Mouse (Mus musculus) MEL (cell line): ENCODE results near the gene Mxra7. TPM values are rescaled to one million over a fixed set of nuclear protein-coding genes. Genes with fewer than 3 reads are reported as not detected.

Experiments
- DNase-seq: peaks from one replicate; pipeline ENCODE4 v3.0.0; 2011; ENCODE audit warnings: low read depth, low spot score
- H3K27ac ChIP-seq: 2 replicates; pipeline ENCODE4 v1.5.1; 2012; ENCODE audit warnings: low read depth, mild to moderate bottlenecking, control low read depth, low read length, moderate library complexity; ENCODE audit not compliant: control insufficient read depth
- H3K27me3 ChIP-seq, 2 experiments: fragments of 150-350 bp in 1 of 2; sonication (generic) in 1 of 2; 2 replicates each; pipeline ENCODE4 v1.6.1; 2012; ENCODE audit warnings: low read length in 2 of 2, mild to moderate bottlenecking in 2 of 2, improper control_type of control experiment in 1 of 2, moderate library complexity in 1 of 2; ENCODE audit not compliant: insufficient read depth in 2 of 2, control insufficient read depth in 1 of 2
- H3K36me3 ChIP-seq, 2 experiments: 2 replicates each; pipeline ENCODE4 v1.6.1; 2012 to 2014; ENCODE audit warnings: low read length in 2 of 2, improper control_type of control experiment in 1 of 2, inconsistent platforms in 1 of 2, mild to moderate bottlenecking in 1 of 2; ENCODE audit not compliant: insufficient read depth in 2 of 2, control insufficient read depth in 1 of 2
- H3K4me1 ChIP-seq, 2 experiments: fragments of 150-350 bp in 1 of 2; sonication (generic) in 1 of 2; 2 replicates each; pipeline ENCODE4 v1.6.1; 2012; ENCODE audit warnings: low read length in 2 of 2, improper control_type of control experiment in 1 of 2, mild to moderate bottlenecking in 1 of 2; ENCODE audit not compliant: insufficient read depth in 2 of 2, control insufficient read depth in 1 of 2
- H3K4me3 ChIP-seq, 2 experiments: fragments of 150-350 bp in 1 of 2; sonication (generic) in 1 of 2; 2 replicates each; pipeline ENCODE4 v1.5.1; 2012; ENCODE audit warnings: low read depth in 2 of 2, low read length in 2 of 2, mild to moderate bottlenecking in 2 of 2, moderate library complexity in 2 of 2, control low read depth in 1 of 2, improper control_type of control experiment in 1 of 2; ENCODE audit not compliant: control insufficient read depth in 1 of 2, insufficient read depth in 1 of 2
- H3K79me2 ChIP-seq: 2 replicates; pipeline ENCODE4 v1.6.1; 2012; ENCODE audit warnings: mild to moderate bottlenecking, low read length, moderate library complexity; ENCODE audit not compliant: control insufficient read depth, poor library complexity, insufficient read depth
- H3K9ac ChIP-seq: 2 replicates; pipeline ENCODE4 v1.6.1; 2012; ENCODE audit warnings: low read depth, mild to moderate bottlenecking, control low read depth, low read length, moderate library complexity; ENCODE audit not compliant: control insufficient read depth, poor library complexity, severe bottlenecking
- H3K9me3 ChIP-seq: fragments of 150-350 bp; sonication (generic); replicated peaks from 2 replicates; pipeline ENCODE4 v1.6.1; 2012; ENCODE audit warnings: mild to moderate bottlenecking, low read length, improper control_type of control experiment, moderate library complexity; ENCODE audit not compliant: insufficient read depth
- CHD1 ChIP-seq: IDR thresholded peaks from 2 replicates; pipeline ENCODE4 v1.6.1; 2012; ENCODE audit warnings: low read depth, mild to moderate bottlenecking, inconsistent platforms, low read length, improper control_type of control experiment
- CHD2 ChIP-seq: IDR thresholded peaks from 2 replicates; pipeline ENCODE4 v1.6.1; 2011; ENCODE audit warnings: low read length, improper control_type of control experiment
- CTCF ChIP-seq, 3 experiments: IDR thresholded peaks in 2 of 3; conservative IDR thresholded peaks in 1 of 3; 2 replicates each; pipeline ENCODE4 v1.5.1; 2011 to 2012; ENCODE audit warnings: low read length in 3 of 3, low read depth in 2 of 3, mild to moderate bottlenecking in 2 of 3, improper control_type of control experiment in 1 of 3, inconsistent platforms in 1 of 3, mixed read lengths in 1 of 3, moderate library complexity in 1 of 3; ENCODE audit not compliant: control insufficient read depth in 1 of 3, insufficient read depth in 1 of 3, poor library complexity in 1 of 3, severe bottlenecking in 1 of 3
- E2F4 ChIP-seq: IDR thresholded peaks from 2 replicates; pipeline ENCODE4 v1.6.1; 2011; ENCODE audit warnings: low read depth, low read length, improper control_type of control experiment, borderline replicate concordance
- ETS1 ChIP-seq: IDR thresholded peaks from 2 replicates; pipeline ENCODE4 v1.6.1; 2012; ENCODE audit warnings: low read depth, mild to moderate bottlenecking, inconsistent platforms, low read length, improper control_type of control experiment, moderate library complexity
- GABPA ChIP-seq: IDR thresholded peaks from 2 replicates; pipeline ENCODE4 v1.6.1; 2012; ENCODE audit warnings: low read depth, mild to moderate bottlenecking, inconsistent platforms, low read length, improper control_type of control experiment, moderate library complexity
- JUND ChIP-seq: IDR thresholded peaks from 2 replicates; pipeline ENCODE4 v1.6.1; 2011; ENCODE audit warnings: low read depth, mild to moderate bottlenecking, improper control_type of control experiment, low read length
- KAT2A ChIP-seq: conservative IDR thresholded peaks from 2 replicates; pipeline ENCODE4 v1.6.1; 2012; ENCODE audit warnings: low read depth, low read length, improper control_type of control experiment, inconsistent platforms
- MAFK ChIP-seq: IDR thresholded peaks from 2 replicates; pipeline ENCODE4 v1.6.1; 2011; ENCODE audit warnings: low read depth, mild to moderate bottlenecking, low read length, improper control_type of control experiment, borderline replicate concordance
- MAZ ChIP-seq: IDR thresholded peaks from 2 replicates; pipeline ENCODE4 v1.6.1; 2012; ENCODE audit warnings: low read depth, mild to moderate bottlenecking, inconsistent platforms, low read length, improper control_type of control experiment
- MYC ChIP-seq: IDR thresholded peaks from 2 replicates; pipeline ENCODE4 v1.6.1; 2011; ENCODE audit warnings: low read depth, mild to moderate bottlenecking, low read length, improper control_type of control experiment, moderate library complexity
- POLR2A ChIP-seq, 2 experiments: IDR thresholded peaks; 2 replicates each; pipeline ENCODE4 v1.6.1; 2011 to 2012; ENCODE audit warnings: low read length in 2 of 2, mild to moderate bottlenecking in 2 of 2, control low read depth in 1 of 2, improper control_type of control experiment in 1 of 2, low read depth in 1 of 2, moderate library complexity in 1 of 2; ENCODE audit not compliant: control insufficient read depth in 1 of 2, insufficient read depth in 1 of 2, poor library complexity in 1 of 2
- POLR2AphosphoS2 ChIP-seq: IDR thresholded peaks from 2 replicates; pipeline ENCODE4 v1.6.1; 2011; ENCODE audit warnings: low read length, improper control_type of control experiment
- POLR2AphosphoS5 ChIP-seq: IDR thresholded peaks from 2 replicates; pipeline ENCODE4 v1.6.1; 2012; ENCODE audit warnings: low read depth, borderline replicate concordance, mild to moderate bottlenecking, inconsistent platforms, low read length, moderate library complexity, mixed read lengths
- RCOR1 ChIP-seq: IDR thresholded peaks from 2 replicates; pipeline ENCODE4 v1.6.1; 2012; ENCODE audit warnings: low read depth, mild to moderate bottlenecking, inconsistent platforms, low read length, improper control_type of control experiment
- SMC3 ChIP-seq: IDR thresholded peaks from 2 replicates; pipeline ENCODE4 v1.6.1; 2011; ENCODE audit warnings: low read depth, low read length, improper control_type of control experiment
- UBTF ChIP-seq: IDR thresholded peaks from 2 replicates; pipeline ENCODE4 v1.6.1; 2012; ENCODE audit warnings: low read depth, mild to moderate bottlenecking, inconsistent platforms, low read length, improper control_type of control experiment, moderate library complexity, borderline replicate concordance; ENCODE audit not compliant: insufficient read depth
- USF2 ChIP-seq, 2 experiments: IDR thresholded peaks; 2 replicates each; pipeline ENCODE4 v1.6.1; 2011 to 2012; ENCODE audit warnings: improper control_type of control experiment in 2 of 2, low read length in 2 of 2, borderline replicate concordance in 1 of 2, inconsistent platforms in 1 of 2, low read depth in 1 of 2, mild to moderate bottlenecking in 1 of 2; ENCODE audit not compliant: insufficient read depth in 1 of 2
- ZKSCAN1 ChIP-seq: IDR thresholded peaks from 2 replicates; pipeline ENCODE4 v1.6.1; 2012; ENCODE audit warnings: low read depth, mild to moderate bottlenecking, inconsistent platforms, low read length, improper control_type of control experiment, moderate library complexity
- ZMIZ1 ChIP-seq: IDR thresholded peaks from 2 replicates; pipeline ENCODE4 v1.6.1; 2012; ENCODE audit warnings: low read depth, mild to moderate bottlenecking, inconsistent platforms, low read length, improper control_type of control experiment, moderate library complexity
- polyA plus RNA-seq, 2 experiments: library from polyadenylated mRNA; stranded (reverse) in 1 of 2; unstranded in 1 of 2; fragments of >175 nt in 1 of 2; fragments of >200 nt in 1 of 2; gene quantifications; 2 replicates each; pipeline versions ENCODE4 v1.2.1 to v1.2.4; 2012; ENCODE audit warnings: low replicate concordance in 2 of 2, low read depth in 1 of 2; ENCODE audit not compliant: insufficient read length in 2 of 2, insufficient read depth in 1 of 2, missing spikeins in 1 of 2
- total RNA-seq: library from RNA; depleted of rRNA; stranded (reverse); fragments of 300-350 nt; gene quantifications from 2 replicates; pipeline ENCODE4 v1.2.3, GENCODE M21; 2012

Gene Mxra7
- total and polyA plus RNA-seq, 3 experiments = 2.7 to 9.3 TPM; not detected in 1

DNA sequence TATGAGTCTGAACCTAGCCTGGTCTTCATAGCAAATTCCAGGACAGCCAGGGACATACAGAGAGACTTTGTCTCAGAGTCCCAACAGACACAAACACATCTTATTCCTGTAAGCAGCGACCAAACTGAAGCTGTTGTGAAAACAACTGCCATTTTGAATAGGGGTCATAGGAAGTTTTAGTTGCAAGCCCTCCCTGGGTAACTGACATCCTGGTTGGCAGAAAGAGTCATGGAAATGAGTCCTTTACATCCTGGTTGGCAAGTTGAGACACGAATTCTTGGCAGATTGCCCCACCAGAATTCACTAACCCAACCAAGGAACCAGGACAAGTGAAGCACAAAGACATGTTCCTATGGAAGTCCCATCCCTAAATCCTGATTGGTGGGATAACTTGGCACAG, 54.6 kb downstream of the Mxra7 start:
- TF ChIP-seq USF2 (IDR thresholded peaks at IDR 0.05; ENCODE audit: borderline replicate concordance in 1 of 2, insufficient read depth in 1 of 2, low read depth in 1 of 2, low read length in 2 of 2) (no peak), ETS1 (no peak), MAFK (no peak), UBTF (no peak), MAZ (no peak), ZMIZ1 (no peak), MYC (no peak), POLR2AphosphoS2 (no peak), CHD2 (no peak), POLR2AphosphoS5 (no peak), CHD1 (no peak), CTCF (IDR thresholded peaks at IDR 0.05 in 2 of 3, conservative IDR thresholded peaks at IDR 0.05 in 1 of 3; ENCODE audit: control insufficient read depth in 1 of 3, insufficient read depth in 1 of 3, low read depth in 2 of 3, low read length in 3 of 3, poor library complexity in 1 of 3, severe bottlenecking in 1 of 3) (no peak), RCOR1 (no peak), KAT2A (no peak), POLR2A (IDR thresholded peaks at IDR 0.05; ENCODE audit: control insufficient read depth in 1 of 2, insufficient read depth in 1 of 2, low read depth in 1 of 2, low read length in 2 of 2, poor library complexity in 1 of 2) (no peak)
- TF ChIP-seq, all 39 proteins: peak for 0
- no peaks in the 10 kb centered on the region for H3K79me2 ChIP-seq

DNA sequence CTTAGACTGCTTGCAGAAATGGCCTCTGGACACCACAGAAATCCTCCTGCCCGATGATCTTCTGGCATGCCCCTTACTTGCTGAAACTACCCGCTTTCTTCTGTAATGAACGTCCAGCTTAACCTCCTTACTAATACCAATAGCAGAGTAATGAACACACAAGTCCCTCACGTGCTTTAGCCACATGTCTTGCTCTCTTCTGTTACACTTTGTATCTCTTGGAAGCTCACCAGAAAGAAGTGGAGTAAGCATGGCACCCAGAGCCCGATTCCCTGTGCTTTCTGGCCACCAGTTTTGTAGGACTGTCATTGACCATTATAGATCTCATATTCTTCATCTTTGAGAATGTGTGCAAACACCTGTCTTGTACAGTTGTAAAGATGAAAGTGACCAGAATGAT, 58.0 kb downstream of the Mxra7 start:
- Histone ChIP-seq H3K4me3 (no peak overlapping the region), H3K9ac (no peak overlapping the region), H3K4me1 (no peaks in the 10 kb centered on the region), H3K36me3 (no peaks in the 10 kb centered on the region), H3K27me3 (no peaks in the 10 kb centered on the region), H3K9me3 (no peaks in the 10 kb centered on the region), H3K27ac (no peak overlapping the region), H3K79me2 (no peaks in the 10 kb centered on the region)
- TF ChIP-seq SMC3 = no peak
- no peak for TF ChIP-seq MYC
- no peak for TF ChIP-seq E2F4
- TF ChIP-seq ZKSCAN1 = no peak
- TF ChIP-seq GABPA = no peak
- no peak for TF ChIP-seq POLR2AphosphoS5
- no peak for TF ChIP-seq JUND
- DNase-seq = peak; percentile 1

More for the DNA sequence above, 54.6 kb downstream of the Mxra7 start:
- Histone ChIP-seq H3K9me3 (no peaks in the 10 kb centered on the region), H3K27me3 (no peaks in the 10 kb centered on the region), H3K9ac (no peak overlapping the region), H3K4me3 (no peak overlapping the region), H3K27ac (no peak overlapping the region), H3K4me1 (0 out of 4 replicates have a peak, but pooled peaks cover 0 to 2% of the 10 kb centered on the region in 2 experiments), H3K36me3 (no peaks in the 10 kb centered on the region)
- peak; percentile 6 for DNase-seq
